Mouse (Mus musculus): ENCODE data around the gene Pip5k1b.

DNA sequence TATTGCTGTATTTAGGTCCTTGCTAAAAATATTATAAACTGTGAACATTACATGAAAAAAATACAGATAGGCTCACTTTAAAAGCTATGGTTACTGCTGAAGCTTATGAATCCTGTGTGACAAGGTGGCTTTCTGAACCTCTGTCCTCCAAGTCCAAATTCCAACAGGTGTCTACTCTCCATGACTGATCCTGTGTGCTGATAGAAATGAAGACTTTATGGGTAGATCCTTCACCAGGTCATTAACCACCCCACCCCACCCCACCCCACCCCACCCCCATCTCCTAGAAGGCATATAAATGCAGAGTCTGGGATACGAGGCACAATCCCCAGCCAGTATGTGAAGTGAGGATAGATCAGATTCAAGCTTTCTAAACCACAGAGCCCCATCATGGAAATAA, 16.6 kb downstream of the Pip5k1b start:
- no peak for TF ChIP-seq CTCF (conservative IDR thresholded peaks at IDR 0.05; ENCODE audit: low read length)
- no peak for TF ChIP-seq POU5F1 (IDR thresholded peaks at IDR 0.05; ENCODE audit: borderline replicate concordance, low read length)
- TF ChIP-seq NANOG (IDR thresholded peaks at IDR 0.05; ENCODE audit: borderline replicate concordance, low read length), result no peak

Data from E14TG2a.4 (cell line).